Mouse (Mus musculus) layer of hippocampus, adult 2 months (tissue): ENCODE measurements around the gene Mast1. TPM values are rescaled to one million over a fixed set of nuclear protein-coding genes. Genes with fewer than 3 reads are reported as not detected.

Experiments
- DNase-seq, 2 experiments: peaks; one replicate each; pipeline ENCODE4 v3.0.0; 2022; ENCODE audit warnings: low spot score in 2 of 2
- H3K27ac ChIP-seq: fragments of 200-600 bp; 2 replicates; pipeline ENCODE4 v1.8.1; 2022
- H3K4me3 ChIP-seq: fragments of 200-600 bp; 2 replicates; pipeline ENCODE4 v1.8.1; 2022; ENCODE audit warnings: mild to moderate bottlenecking
- CTCF ChIP-seq: fragments of 200-600 bp; conservative IDR thresholded peaks from 2 replicates; pipeline ENCODE4 v1.8.1; 2022; ENCODE audit warnings: antibody characterized with exemption, mild to moderate bottlenecking, moderate library complexity
- total RNA-seq, 2 experiments: library from RNA; stranded (reverse); gene quantifications; 2 replicates each; pipeline ENCODE4 v1.2.3; 2021

Gene Mast1
- total RNA-seq, 2 experiments from 2014 or later, result 78.9 to 85.5 TPM

GRCm38 (mm10) chr8:84969241-84970134 is 32.3 kb upstream of the Mast1 start, which contains the start of the genes Gm49661, Prdx2 and Rnaseh2a:
Gene Gm49661 (minus strand): TSS chr8:84969433.
Gene Prdx2 (plus strand): TSS chr8:84969587.
Gene Rnaseh2a (minus strand): TSS chr8:84969767.
- no peak for TF ChIP-seq CTCF
- H3K4me3 ChIP-seq, result peak within 1 kb of the TSS; percentile 92
- H3K27ac ChIP-seq, result peak within 1 kb of the TSS; percentile 95
- peak; percentile 72 to 75 for DNase-seq

- peak overlapping the region; percentile 92 for H3K4me3 ChIP-seq
- peak overlapping the region; percentile 95 for H3K27ac ChIP-seq
- no peak for TF ChIP-seq CTCF
- no peak for DNase-seq
Measured at GRCm38 (mm10) chr8:84968650-84969049, 31.5 kb upstream of the Mast1 start.

- Histone ChIP-seq H3K27ac (no peak overlapping the region), H3K4me3 (no peak overlapping the region)
- TF ChIP-seq CTCF, result no peak
- DNase-seq, result no peak
Measured at GRCm38 (mm10) chr8:84967532-84968304, 30.6 kb upstream of the Mast1 start.

- H3K27ac ChIP-seq, result no peak overlapping the region
- H3K4me3 ChIP-seq, result no peak overlapping the region
- TF ChIP-seq CTCF, result no peak
- DNase-seq, result no peak
Measured at GRCm38 (mm10) chr8:84966603-84967002, 29.4 kb upstream of the Mast1 start.

- peak; percentile 90 to 96 for DNase-seq
- H3K27ac ChIP-seq, result peak overlapping the region; percentile 69; the same call in 1 of the 2 replicates
- no peak for TF ChIP-seq CTCF
- H3K4me3 ChIP-seq, result peak overlapping the region; percentile 80
Measured at GRCm38 (mm10) chr8:84965731-84966291, 28.7 kb upstream of the Mast1 start.

- Histone ChIP-seq H3K27ac (no peak overlapping the region), H3K4me3 (no peak overlapping the region)
- TF ChIP-seq CTCF, result peak; percentile 38
- no peak for DNase-seq
Measured at GRCm38 (mm10) chr8:84963952-84964351, 26.8 kb upstream of the Mast1 start.

GRCm38 (mm10) chr8:84959811-84960210 is 22.7 kb upstream of the Mast1 start:
- no peak for DNase-seq
- no peak overlapping the region for H3K27ac ChIP-seq
- H3K4me3 ChIP-seq, result no peak overlapping the region
- no peak for TF ChIP-seq CTCF

- DNase-seq, result peak in 1 of 2 experiments; percentile 81
- Histone ChIP-seq H3K4me3 (no peak overlapping the region), H3K27ac (no peak overlapping the region)
- TF ChIP-seq CTCF, result peak; percentile 86
Measured at GRCm38 (mm10) chr8:84956768-84957167, 19.6 kb upstream of the Mast1 start.

GRCm38 (mm10) chr8:84952612-84953255 is 15.6 kb upstream of the Mast1 start:
- no peak for TF ChIP-seq CTCF
- no peak overlapping the region for H3K4me3 ChIP-seq
- no peak for DNase-seq
- H3K27ac ChIP-seq, result no peak overlapping the region

- Histone ChIP-seq H3K27ac (no peak overlapping the region), H3K4me3 (no peak overlapping the region)
- TF ChIP-seq CTCF, result peak; percentile 17; the same call in 1 of the 2 replicates
- no peak for DNase-seq
Measured at GRCm38 (mm10) chr8:84949753-84950152, 12.6 kb upstream of the Mast1 start.

- no peak for DNase-seq
- Histone ChIP-seq H3K27ac (no peak overlapping the region), H3K4me3 (no peak overlapping the region)
- no peak; the same call in 1 of the 2 replicates for TF ChIP-seq CTCF
Measured at GRCm38 (mm10) chr8:84947241-84947545, 10.0 kb upstream of the Mast1 start.

GRCm38 (mm10) chr8:84946528-84947240 is 9.5 kb upstream of the Mast1 start, which contains the start of gene Rtbdn:
Gene Rtbdn (plus strand): TSS chr8:84946991.
- peak; percentile 55 for TF ChIP-seq CTCF
- peak within 1 kb of the TSS; percentile 72 for H3K27ac ChIP-seq
- DNase-seq, result no peak
- peak within 1 kb of the TSS; percentile 68 for H3K4me3 ChIP-seq
